Mouse (Mus musculus) E14TG2a.4 (cell line): Measurements from ENCODE around the gene Ppa2.

Experiments used
- CTCF ChIP-seq: conservative IDR thresholded peaks from 2 replicates; pipeline ENCODE4 v1.5.1; 2014; ENCODE audit warnings: low read length
- NANOG ChIP-seq: IDR thresholded peaks from 2 replicates; pipeline ENCODE4 v1.6.1; 2014; ENCODE audit warnings: borderline replicate concordance, low read length, mixed read lengths
- POU5F1 ChIP-seq: IDR thresholded peaks from 2 replicates; pipeline ENCODE4 v1.6.1; 2014; ENCODE audit warnings: low read length, borderline replicate concordance

DNA sequence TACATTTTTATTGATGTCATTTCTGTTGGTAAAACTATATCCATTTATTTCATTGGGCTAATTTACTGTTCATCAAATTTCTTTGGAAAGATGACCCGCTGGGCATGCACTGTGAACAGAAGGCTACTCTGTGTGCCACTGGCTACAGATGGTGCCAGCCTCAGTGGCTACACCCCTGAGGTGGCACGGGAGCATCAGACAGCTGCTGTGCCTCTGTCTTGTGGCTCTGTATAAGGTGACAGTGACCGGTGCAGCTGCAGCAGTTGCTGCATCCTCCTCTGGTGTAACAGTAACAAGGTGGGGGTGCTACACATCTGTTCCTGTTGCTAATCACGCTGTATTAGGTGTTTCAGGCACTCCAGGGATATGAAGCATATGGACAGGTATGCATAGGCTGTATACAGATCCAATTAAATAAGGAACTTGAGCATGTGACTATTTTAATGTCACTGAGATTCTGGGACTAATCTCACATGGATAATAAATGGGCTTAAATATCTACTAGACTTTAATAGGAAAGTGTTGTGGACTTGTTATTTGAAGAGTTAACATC lies 101.3 kb downstream of the Ppa2 start:
- TF ChIP-seq CTCF = no peak
- TF ChIP-seq POU5F1 = no peak
- no peak for TF ChIP-seq NANOG
